Mouse (Mus musculus) small intestine, adult 2 months (tissue): ENCODE measurements around the gene Mxd4. TPM values are rescaled to one million over a fixed set of nuclear protein-coding genes. Genes with fewer than 3 reads are reported as not detected.
A peak's percentile ranks its signal among the peaks of the same experiment; 100 is the strongest.

Source experiments
- H3K27ac ChIP-seq: fragments of 200-500 bp; 2 replicates; pipeline ENCODE4 v1.5.1; 2012; ENCODE audit warnings: low read depth, low read length, control low read depth, inconsistent platforms; ENCODE audit not compliant: insufficient read depth
- H3K27me3 ChIP-seq: fragments of 200-500 bp; 2 replicates; pipeline ENCODE4 v1.6.1; 2012; ENCODE audit warnings: mild to moderate bottlenecking, moderate library complexity, low read length, inconsistent platforms; ENCODE audit not compliant: control insufficient read depth, insufficient read depth
- H3K36me3 ChIP-seq: fragments of 200-500 bp; 2 replicates; pipeline ENCODE4 v1.6.1; 2012; ENCODE audit warnings: mild to moderate bottlenecking, low read length, control low read depth, inconsistent platforms; ENCODE audit not compliant: control insufficient read depth, insufficient read depth
- H3K4me1 ChIP-seq: fragments of 200-500 bp; 2 replicates; pipeline ENCODE4 v1.6.1; 2012; ENCODE audit warnings: low read length, inconsistent platforms, mixed read lengths; ENCODE audit not compliant: control insufficient read depth, insufficient read depth, insufficient read length
- H3K4me3 ChIP-seq: fragments of 200-500 bp; 2 replicates; pipeline ENCODE4 v1.5.1; 2012; ENCODE audit warnings: low read depth, mild to moderate bottlenecking, control low read depth, inconsistent platforms, low read length, moderate library complexity
- CTCF ChIP-seq: fragments of 200-500 bp; IDR thresholded peaks from 2 replicates; pipeline ENCODE4 v1.5.1; 2012; ENCODE audit warnings: low read depth, mild to moderate bottlenecking, control low read depth, inconsistent platforms, low read length, moderate library complexity, mixed read lengths; ENCODE audit not compliant: insufficient replicate concordance, insufficient read length; ENCODE audit errors: extremely low read depth
- POLR2A ChIP-seq: fragments of 200-500 bp; IDR thresholded peaks from 2 replicates; pipeline ENCODE4 v1.6.1; 2012; ENCODE audit warnings: low read depth, mild to moderate bottlenecking, control low read depth, inconsistent platforms, low read length, moderate library complexity
- WGBS: fragments of 180-500 bp; shearing (Covaris S2); methylation state at CpG from one replicate; pipeline ENCODE4 v1.1.7; 2018; 5-methylcytosine and 5-hydroxymethylcytosine counted together
- polyA plus RNA-seq: library from polyadenylated mRNA; depleted of rRNA; stranded (reverse); fragments of >200 nt; gene quantifications from 2 replicates; pipeline ENCODE4 v1.2.3, GENCODE M21; 2012

The Mxd4 gene
- polyA plus RNA-seq, 1 experiment: 154 TPM

- H3K4me3 ChIP-seq: no peak overlapping the region
- no peaks in the 10 kb centered on the region for H3K27me3 ChIP-seq
- WGBS: 86% methylated on average over 2 of the region's 2 CpGs
- peaks cover 35% of the 10 kb centered on the region for H3K36me3 ChIP-seq
- TF ChIP-seq POLR2A: no peak
- H3K4me1 ChIP-seq: no peaks in the 10 kb centered on the region
- H3K27ac ChIP-seq: no peak overlapping the region
Observed at GRCm38 (mm10) chr5:34174021-34174420, 13.5 kb downstream of the Mxd4 start.

GRCm38 (mm10) chr5:34170726-34171125, 16.8 kb downstream of the Mxd4 start:
- H3K4me3 ChIP-seq: no peak overlapping the region
- peak overlapping the region; percentile 65 for H3K27ac ChIP-seq
- no peaks in the 10 kb centered on the region for H3K27me3 ChIP-seq
- H3K36me3 ChIP-seq: peaks cover 13% of the 10 kb centered on the region
- WGBS: 79% methylated on average over 4 of the region's 4 CpGs
- TF ChIP-seq POLR2A (no peak), CTCF (no peak)
- no peaks in the 10 kb centered on the region for H3K4me1 ChIP-seq

GRCm38 (mm10) chr5:34169954-34170353, 17.6 kb downstream of the Mxd4 start:
- 71% methylated on average over 3 of the region's 3 CpGs for WGBS
- H3K27ac ChIP-seq: peak overlapping the region; percentile 81
- TF ChIP-seq POLR2A: no peak
- TF ChIP-seq CTCF: no peak
- H3K27me3 ChIP-seq: no peaks in the 10 kb centered on the region
- H3K4me1 ChIP-seq: no peaks in the 10 kb centered on the region
- H3K36me3 ChIP-seq: peaks cover 8% of the 10 kb centered on the region
- peak overlapping the region; percentile 64 for H3K4me3 ChIP-seq

DNA sequence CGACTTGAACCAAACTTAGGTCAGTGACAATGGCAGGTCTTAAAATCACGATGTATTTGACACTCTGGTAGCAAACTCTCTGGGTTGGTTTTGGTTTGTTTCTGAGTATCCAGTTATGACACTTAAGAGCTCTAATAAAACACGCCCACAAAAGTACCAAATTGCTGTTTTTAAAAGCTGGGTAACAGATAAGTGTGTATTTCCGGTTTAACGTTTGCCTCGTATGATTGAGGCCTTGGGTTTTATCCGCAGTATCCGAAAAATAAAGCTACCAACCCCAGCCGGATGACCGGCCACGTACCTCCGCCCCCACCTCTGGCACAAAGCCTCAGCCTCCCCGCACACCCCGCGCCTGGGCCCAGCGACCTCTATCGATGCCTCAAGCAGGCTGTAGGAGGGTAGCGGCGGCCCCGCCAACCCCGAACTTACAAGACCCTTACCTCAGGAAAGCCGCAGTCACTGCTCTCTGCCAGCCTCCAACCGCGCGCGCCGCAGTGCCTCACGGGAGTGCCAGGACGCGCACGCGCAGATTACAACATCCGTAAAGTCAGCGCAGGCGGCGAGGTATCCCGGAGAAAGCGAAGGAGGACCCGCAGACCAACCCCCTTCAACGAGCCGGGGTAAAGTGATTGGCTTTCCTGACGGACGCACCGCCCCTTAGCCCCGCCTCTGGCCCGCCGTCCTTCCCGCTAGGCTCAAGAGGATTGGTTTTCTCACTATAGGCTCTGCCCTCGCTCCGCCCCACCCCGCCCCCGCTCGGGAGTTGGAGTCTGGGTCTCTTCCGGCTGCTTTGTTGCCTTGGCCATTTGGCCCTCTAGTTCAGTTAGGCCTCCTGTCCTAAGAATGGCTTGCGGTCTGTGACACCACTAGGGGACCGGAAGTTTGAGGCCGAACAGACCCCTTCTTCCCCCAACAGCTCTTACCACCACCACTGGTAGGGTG, 18.3 kb downstream of the Mxd4 start, which contains the start of the genes Poln and Haus3:
Gene Poln, minus strand, starts transcription at position 499 of the 942 bp plus-strand sequence.
Gene Haus3, minus strand, starts transcription at position 578 of the 942 bp plus-strand sequence.
- Histone ChIP-seq H3K4me1 (no peaks in the 10 kb centered on the region), H3K4me3 (peak within 1 kb of the TSS; percentile 95), H3K27me3 (no peaks in the 10 kb centered on the region), H3K36me3 (peaks cover 6% of the 10 kb centered on the region; the same call in 1 of the 2 replicates), H3K27ac (peak within 1 kb of the TSS; percentile 81)
- WGBS: under 1% methylated on average over 57 of the region's 57 CpGs
- TF ChIP-seq CTCF (peak; percentile 15; the same call in 1 of the 2 replicates), POLR2A (peak; percentile 69)

DNA sequence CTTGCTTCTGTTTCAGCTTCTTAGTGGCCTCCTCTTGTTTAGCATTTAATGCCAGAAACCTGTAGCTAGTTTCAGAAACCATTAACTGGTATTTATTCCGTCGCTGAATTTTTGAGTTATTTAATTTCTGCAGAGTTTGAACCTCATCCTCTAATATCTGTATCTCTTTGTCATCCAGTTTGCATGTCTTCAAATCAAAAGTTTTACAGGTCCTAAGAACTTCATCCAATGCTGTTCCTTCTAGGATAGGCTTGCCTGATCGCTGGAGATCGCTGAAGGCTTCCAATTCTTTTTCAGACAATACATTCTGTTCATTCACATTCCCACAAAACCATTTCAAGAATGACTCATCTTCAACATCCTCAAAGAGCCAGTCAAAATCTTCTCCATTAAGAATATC, 19.7 kb downstream of the Mxd4 start:
- Histone ChIP-seq H3K27me3 (no peaks in the 10 kb centered on the region), H3K4me3 (no peak overlapping the region), H3K4me1 (no peaks in the 10 kb centered on the region), H3K36me3 (peaks cover 7% of the 10 kb centered on the region), H3K27ac (no peak overlapping the region)
- no peak for TF ChIP-seq POLR2A
- no peak for TF ChIP-seq CTCF
- WGBS: 78% methylated on average over 4 of the region's 4 CpGs

DNA sequence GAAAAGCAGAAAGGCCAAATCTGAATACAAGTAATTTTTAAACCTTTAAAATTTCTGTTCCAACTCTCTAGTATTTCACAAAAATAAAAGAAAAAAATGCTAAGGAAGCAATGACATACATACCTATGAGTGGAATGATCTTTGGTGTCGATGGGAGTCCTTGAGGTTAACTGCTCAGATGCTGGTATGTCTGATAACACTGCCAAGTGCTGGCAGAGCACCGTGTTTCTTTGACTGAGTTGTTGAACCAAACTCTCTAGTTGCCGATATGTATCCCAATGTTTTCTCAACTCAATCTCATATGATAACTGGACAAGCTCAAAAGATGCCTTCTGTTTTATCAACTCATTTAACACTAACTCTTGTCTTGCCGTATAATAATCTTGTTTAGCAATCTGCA, 21.7 kb downstream of the Mxd4 start:
- Histone ChIP-seq H3K27me3 (no peaks in the 10 kb centered on the region), H3K27ac (no peak overlapping the region), H3K4me1 (no peaks in the 10 kb centered on the region), H3K36me3 (peaks cover 7% of the 10 kb centered on the region), H3K4me3 (no peak overlapping the region)
- no peak for TF ChIP-seq CTCF
- TF ChIP-seq POLR2A: no peak
- WGBS: 45% methylated on average over 4 of the region's 4 CpGs

- Histone ChIP-seq H3K36me3 (0 out of 2 replicates have a peak, but pooled peaks cover 2% of the 10 kb centered on the region), H3K4me3 (no peak overlapping the region), H3K27me3 (no peaks in the 10 kb centered on the region), H3K4me1 (no peaks in the 10 kb centered on the region), H3K27ac (no peak overlapping the region)
- TF ChIP-seq CTCF: no peak
- TF ChIP-seq POLR2A: no peak
Observed at GRCm38 (mm10) chr5:34148476-34148875, 39.0 kb downstream of the Mxd4 start.
